Mouse (Mus musculus) forebrain, postnatal 0 days (tissue): ENCODE data around the gene Ugp2. TPM values are rescaled to one million over a fixed set of nuclear protein-coding genes. Genes with fewer than 3 reads are reported as not detected.

Experiments
- ATAC-seq: fragments of 200-750 bp; cut with Nextera tagmentation; 2 replicates; pipeline ENCODE4 v1.8.0; 2017; ENCODE audit warnings: mild to moderate bottlenecking, moderate library complexity
- DNase-seq: peaks from one replicate; pipeline ENCODE4 v3.0.0-alpha.2; 2015
- H3K27ac ChIP-seq: fragments of 300-500 bp; sonication (generic); 2 replicates; pipeline ENCODE4 v1.5.1; 2014; ENCODE audit warnings: low read depth, mild to moderate bottlenecking, antibody characterized with exemption, low read length, moderate library complexity, mixed read lengths
- H3K27me3 ChIP-seq: fragments of 300-500 bp; sonication (generic); 2 replicates; pipeline ENCODE4 v1.6.1; 2014; ENCODE audit warnings: mild to moderate bottlenecking, low read length, mixed read lengths; ENCODE audit not compliant: insufficient read depth
- H3K36me3 ChIP-seq: fragments of 300-500 bp; sonication (generic); 2 replicates; pipeline ENCODE4 v1.6.1; 2014; ENCODE audit warnings: mild to moderate bottlenecking, moderate library complexity; ENCODE audit not compliant: insufficient read depth
- H3K4me1 ChIP-seq: fragments of 300-500 bp; sonication (generic); 2 replicates; pipeline ENCODE4 v1.6.1; 2014; ENCODE audit warnings: antibody characterized with exemption; ENCODE audit not compliant: insufficient read depth
- H3K4me2 ChIP-seq: fragments of 300-500 bp; sonication (generic); 2 replicates; pipeline ENCODE4 v1.6.1; 2014; ENCODE audit warnings: low read depth, mild to moderate bottlenecking, moderate library complexity
- H3K4me3 ChIP-seq: fragments of 300-500 bp; sonication (generic); 2 replicates; pipeline ENCODE4 v1.5.1; 2014; ENCODE audit warnings: low read depth, low read length, mixed read lengths
- H3K9ac ChIP-seq: fragments of 300-500 bp; sonication (generic); 2 replicates; pipeline ENCODE4 v1.6.1; 2014; ENCODE audit warnings: mild to moderate bottlenecking
- H3K9me3 ChIP-seq: fragments of 300-500 bp; sonication (generic); 2 replicates; pipeline ENCODE4 v1.6.1; 2016; ENCODE audit warnings: low read length
- CTCF ChIP-seq: sonication (generic); IDR thresholded peaks from 2 replicates; pipeline ENCODE4 v1.5.1; 2016; ENCODE audit warnings: antibody characterized with exemption, control low read depth, low read depth
- WGBS: fragments of 180-500 bp; shearing (Covaris S2); extraction: QIAGEN DNeasy Blood & Tissue Kit; methylation state at CpG from one replicate; pipeline ENCODE4 v1.1.7; 2014; 5-methylcytosine and 5-hydroxymethylcytosine counted together
- polyA plus RNA-seq: library from polyadenylated mRNA; unstranded; fragments of >200 nt; fragmentation: Nextera tagmentation; extraction: Ambion mirVana; gene quantifications from 2 replicates; pipeline ENCODE4 v1.2.1, GENCODE M21; 2015
- total RNA-seq: library from RNA; depleted of rRNA; stranded (reverse); fragments of >200 nt; gene quantifications from 2 replicates; pipeline ENCODE4 v1.2.3, GENCODE M21; 2014

Ugp2 gene
- total and polyA plus RNA-seq, 2 experiments from 2014 or later, result 59.9 to 69.5 TPM

DNA sequence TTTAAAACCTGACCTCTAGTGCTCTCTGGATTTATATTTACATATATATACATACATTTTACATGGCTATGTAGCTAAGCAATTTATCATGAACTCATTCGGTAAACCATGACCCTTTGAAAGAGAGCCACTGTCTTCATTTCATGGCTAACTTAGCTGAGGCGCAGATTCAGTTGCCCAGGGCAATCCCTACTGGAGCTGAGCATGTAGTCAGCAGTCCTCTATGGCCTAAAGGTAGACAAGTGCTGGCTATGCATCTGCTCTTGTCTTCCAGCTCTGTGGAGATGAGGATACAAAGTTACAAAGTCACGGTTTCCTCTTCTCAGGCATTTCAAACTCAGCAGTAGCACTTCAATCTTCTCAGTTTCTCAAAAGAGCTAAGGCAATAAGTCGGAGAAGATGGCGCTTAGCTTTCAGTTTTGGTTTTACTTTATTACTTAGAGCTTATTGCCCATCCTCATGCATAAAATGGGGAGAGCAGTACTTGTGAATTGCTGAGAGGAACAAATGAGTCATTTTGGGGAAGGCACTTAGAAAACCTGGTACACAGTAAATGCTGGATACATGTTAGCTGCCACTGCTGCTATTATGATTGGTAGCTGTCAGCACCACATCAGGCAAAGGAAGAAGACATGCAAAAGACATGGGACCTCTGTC, 38.2 kb downstream of the Ugp2 start:
- no peak overlapping the region for H3K4me2 ChIP-seq
- H3K9ac ChIP-seq, result no peak overlapping the region
- no peak for TF ChIP-seq CTCF
- H3K4me1 ChIP-seq, result no peaks in the 10 kb centered on the region
- no peak overlapping the region for H3K27ac ChIP-seq
- DNase-seq (no peak), ATAC-seq (no peak)
- peaks cover 20% of the 10 kb centered on the region; the same call in 1 of the 2 replicates for H3K36me3 ChIP-seq
- no peak overlapping the region for H3K4me3 ChIP-seq
- H3K9me3 ChIP-seq, result no peaks in the 10 kb centered on the region
- 94% methylated on average over 5 of the region's 5 CpGs for WGBS
- no peaks in the 10 kb centered on the region for H3K27me3 ChIP-seq

DNA sequence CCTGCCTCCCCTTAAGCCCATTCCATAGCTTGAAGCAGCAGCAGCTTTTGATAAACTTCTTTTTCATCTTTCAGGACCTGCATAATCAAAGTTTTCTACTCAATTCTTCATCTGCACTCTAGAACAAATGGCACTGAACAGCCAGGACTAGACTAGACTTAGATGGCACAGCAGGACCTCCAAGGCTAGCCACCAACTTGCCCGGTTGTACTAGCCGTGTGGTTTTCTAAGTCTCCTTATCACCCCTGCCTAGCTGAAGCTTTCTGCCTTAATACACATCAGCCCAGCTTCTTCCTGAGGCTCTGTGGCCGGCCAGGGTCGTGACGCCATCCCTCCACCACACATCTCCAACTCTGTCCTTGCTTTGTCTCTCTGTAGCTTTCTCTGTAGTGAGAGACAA, 42.9 kb downstream of the Ugp2 start:
- H3K4me3 ChIP-seq, result no peak overlapping the region
- H3K9ac ChIP-seq, result no peak overlapping the region
- H3K4me1 ChIP-seq, result no peaks in the 10 kb centered on the region
- H3K36me3 ChIP-seq, result peaks cover 26% of the 10 kb centered on the region; the same call in 1 of the 2 replicates
- ATAC-seq (no peak), DNase-seq (no peak)
- WGBS, result 89% methylated on average over 5 of the region's 5 CpGs
- H3K9me3 ChIP-seq, result no peaks in the 10 kb centered on the region
- no peaks in the 10 kb centered on the region for H3K27me3 ChIP-seq
- H3K4me2 ChIP-seq, result no peak overlapping the region
- H3K27ac ChIP-seq, result no peak overlapping the region
- TF ChIP-seq CTCF, result no peak

DNA sequence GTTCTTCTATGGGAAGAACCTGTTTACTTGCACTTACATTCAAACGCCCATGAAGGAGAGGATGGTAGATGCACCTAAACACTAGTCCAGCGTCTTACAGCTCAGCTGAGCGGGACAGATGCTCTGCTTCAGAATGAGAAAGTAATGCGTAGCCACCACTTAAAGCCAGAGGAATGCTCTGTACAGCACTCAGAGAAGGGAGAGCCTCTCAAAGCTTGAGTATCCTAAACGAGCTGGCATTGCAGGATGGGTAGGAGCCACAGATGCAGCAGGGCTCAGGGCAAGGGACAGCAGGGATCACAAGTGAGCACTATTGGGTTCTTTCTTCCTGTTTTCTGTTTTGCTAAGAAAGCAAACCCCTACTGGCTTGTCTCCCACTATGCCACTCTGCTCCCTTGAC, 43.5 kb downstream of the Ugp2 start:
- no peaks in the 10 kb centered on the region for H3K9me3 ChIP-seq
- WGBS, result 92% methylated on average over 5 of the region's 5 CpGs
- H3K36me3 ChIP-seq, result peaks cover 24% of the 10 kb centered on the region; the same call in 1 of the 2 replicates
- H3K4me3 ChIP-seq, result no peak overlapping the region
- TF ChIP-seq CTCF, result no peak
- H3K27me3 ChIP-seq, result no peaks in the 10 kb centered on the region
- H3K9ac ChIP-seq, result no peak overlapping the region
- ATAC-seq (no peak), DNase-seq (no peak)
- H3K4me1 ChIP-seq, result no peaks in the 10 kb centered on the region
- H3K4me2 ChIP-seq, result no peak overlapping the region
- H3K27ac ChIP-seq, result no peak overlapping the region

DNA sequence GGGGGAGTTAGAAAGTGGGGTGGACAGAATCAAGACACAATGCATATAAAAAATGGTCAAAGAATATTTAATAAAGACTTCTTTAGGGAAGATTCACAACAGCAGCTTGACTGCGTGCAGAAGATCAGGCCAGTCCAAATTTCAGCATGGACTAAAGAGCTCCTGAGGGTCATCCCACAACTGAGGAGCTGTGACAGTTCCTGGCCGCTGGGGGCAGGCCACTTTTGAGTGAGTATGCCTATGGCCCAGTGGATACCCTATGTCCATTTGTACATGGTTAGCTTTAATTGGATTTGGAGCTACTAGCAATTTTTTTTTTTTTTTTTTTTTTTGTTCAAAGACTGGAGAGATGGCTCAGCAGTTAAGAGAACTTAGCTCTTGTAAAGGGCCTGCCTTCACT, 44.2 kb downstream of the Ugp2 start:
- Histone ChIP-seq H3K27me3 (no peaks in the 10 kb centered on the region), H3K27ac (no peak overlapping the region), H3K4me3 (no peak overlapping the region), H3K4me1 (no peaks in the 10 kb centered on the region), H3K9me3 (no peaks in the 10 kb centered on the region), H3K36me3 (peaks cover 24% of the 10 kb centered on the region; the same call in 1 of the 2 replicates), H3K4me2 (no peak overlapping the region), H3K9ac (no peak overlapping the region)
- ATAC-seq (no peak), DNase-seq (no peak)
- no peak for TF ChIP-seq CTCF
- WGBS, result 59% methylated on average over 2 of the region's 2 CpGs

DNA sequence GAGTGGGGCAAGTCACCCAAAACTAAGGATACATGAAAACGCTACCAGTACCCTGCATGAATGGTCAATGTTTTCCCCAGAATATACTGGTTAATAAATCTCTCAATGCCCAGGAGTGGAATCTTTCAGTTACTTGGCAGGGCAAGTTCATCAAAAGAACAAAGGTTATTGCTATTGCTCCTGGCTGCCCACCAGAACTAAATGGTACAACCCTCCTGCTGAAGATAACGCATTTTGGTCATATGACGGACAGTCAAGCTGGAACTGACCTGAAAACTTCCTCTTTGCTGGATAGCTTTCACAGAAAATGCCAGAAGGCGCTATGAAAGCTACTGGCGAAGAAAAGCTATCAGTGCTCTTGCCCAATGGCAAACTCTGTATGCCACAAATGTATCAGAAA, 45.2 kb downstream of the Ugp2 start:
- Histone ChIP-seq H3K9ac (no peak overlapping the region), H3K4me2 (no peak overlapping the region), H3K4me3 (no peak overlapping the region), H3K9me3 (no peaks in the 10 kb centered on the region), H3K27ac (no peak overlapping the region), H3K27me3 (no peaks in the 10 kb centered on the region), H3K4me1 (no peaks in the 10 kb centered on the region), H3K36me3 (peaks cover 26% of the 10 kb centered on the region; the same call in 1 of the 2 replicates)
- no peak for ATAC-seq
- no peak for TF ChIP-seq CTCF
- WGBS, result 94% methylated on average over 5 of the region's 5 CpGs
- DNase-seq, result no peak

DNA sequence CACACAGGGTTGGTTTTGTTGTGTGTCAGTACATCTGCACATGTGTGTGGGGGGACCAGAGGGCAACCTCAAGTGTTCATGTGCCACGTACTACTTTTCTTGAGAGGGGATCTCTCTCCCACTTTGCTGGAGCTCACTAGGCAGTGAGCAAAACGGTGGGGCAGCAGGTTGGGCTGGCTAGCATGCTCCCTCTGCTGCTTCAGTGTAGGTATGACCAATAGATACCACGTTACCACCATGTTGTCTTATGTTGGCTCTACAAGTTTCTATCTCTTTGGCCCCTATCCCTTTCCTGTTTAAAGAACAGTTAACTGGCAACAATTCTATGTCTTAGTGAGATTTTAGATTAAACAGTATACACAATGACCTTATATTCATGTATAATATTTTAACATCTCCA, 48.7 kb downstream of the Ugp2 start:
- no peak for DNase-seq
- no peak overlapping the region for H3K27ac ChIP-seq
- H3K4me2 ChIP-seq, result no peak overlapping the region
- H3K9ac ChIP-seq, result no peak overlapping the region
- 89% methylated on average over 3 of the region's 3 CpGs for WGBS
- TF ChIP-seq CTCF, result no peak
- peaks cover 10% of the 10 kb centered on the region; the same call in 1 of the 2 replicates for H3K36me3 ChIP-seq
- ATAC-seq, result no peak
- H3K4me3 ChIP-seq, result no peak overlapping the region
- H3K9me3 ChIP-seq, result no peaks in the 10 kb centered on the region
- no peaks in the 10 kb centered on the region for H3K4me1 ChIP-seq
- H3K27me3 ChIP-seq, result no peaks in the 10 kb centered on the region

DNA sequence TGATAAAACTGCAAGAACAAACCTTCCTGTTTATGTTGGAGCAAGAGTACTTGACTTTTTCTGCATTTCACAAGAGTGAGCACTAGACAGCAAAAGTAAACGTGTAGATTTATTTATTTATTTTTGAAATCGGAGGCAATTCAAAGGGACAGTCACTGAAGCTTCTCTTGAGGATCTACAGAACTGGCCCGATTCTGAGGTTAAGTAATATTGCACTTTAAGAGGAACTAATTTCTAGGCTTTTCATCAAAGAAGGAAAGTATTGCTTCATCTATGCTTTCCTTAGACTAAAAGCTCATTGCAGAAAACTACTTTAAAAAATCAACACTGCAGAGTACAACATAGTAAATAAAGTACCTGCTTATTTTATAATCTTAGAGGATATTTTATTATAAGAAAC, 49.4 kb downstream of the Ugp2 start:
- no peak for ATAC-seq
- TF ChIP-seq CTCF, result no peak
- H3K4me3 ChIP-seq, result no peak overlapping the region
- H3K27me3 ChIP-seq, result no peaks in the 10 kb centered on the region
- no peak overlapping the region for H3K4me2 ChIP-seq
- H3K36me3 ChIP-seq, result peaks cover 10% of the 10 kb centered on the region; the same call in 1 of the 2 replicates
- no peaks in the 10 kb centered on the region for H3K9me3 ChIP-seq
- 87% methylated on average over 3 of the region's 3 CpGs for WGBS
- H3K27ac ChIP-seq, result no peak overlapping the region
- no peak for DNase-seq
- H3K9ac ChIP-seq, result no peak overlapping the region
- no peaks in the 10 kb centered on the region for H3K4me1 ChIP-seq
